Mouse (Mus musculus) left cerebral cortex, adult 8-10 months (tissue): ENCODE data around the gene Tlnrd1. TPM values are rescaled to one million over a fixed set of nuclear protein-coding genes. Genes with fewer than 3 reads are reported as not detected.

Source experiments
- DNase-seq, 2 experiments: peaks; one replicate each; pipeline ENCODE4 v3.0.0; 2022; ENCODE audit warnings: low spot score in 2 of 2
- total RNA-seq, 4 experiments: library from RNA; stranded (reverse); gene quantifications; 2 replicates each; pipeline ENCODE4 v1.2.4; 2022

Tlnrd1 gene
- total RNA-seq, 4 experiments from 2014 or later, result 22.3 to 26.4 (median 24.2) TPM

- no peak for DNase-seq
These were observed 36.7 kb downstream of the Tlnrd1 start for GRCm38 (mm10) chr7:83847187-83848075.

DNA sequence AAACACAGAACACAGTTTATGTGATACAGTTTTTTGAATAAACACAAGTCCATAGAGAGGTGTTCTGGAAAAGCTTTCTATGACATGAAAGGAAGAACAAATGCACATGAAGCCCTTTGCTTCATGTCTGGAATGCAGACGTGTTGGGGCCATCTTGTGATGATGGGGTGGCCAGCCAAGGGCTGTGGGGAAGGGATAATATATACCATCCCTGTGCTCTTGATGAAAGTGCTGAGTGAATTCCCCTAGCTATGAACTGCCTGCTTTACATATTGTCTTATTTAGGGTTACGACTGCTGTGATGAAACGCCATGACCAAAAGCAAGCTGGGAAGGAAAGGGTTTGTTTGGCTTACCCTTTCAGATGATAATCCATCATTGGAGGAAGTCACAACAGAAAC is 39.3 kb downstream of the Tlnrd1 start:
- no peak for DNase-seq

GRCm38 (mm10) chr7:83842486-83843259 is 41.4 kb downstream of the Tlnrd1 start:
- DNase-seq, result no peak

- DNase-seq, result no peak
These were observed 44.0 kb downstream of the Tlnrd1 start for GRCm38 (mm10) chr7:83840076-83840475.

- no peak for DNase-seq
These were observed 45.4 kb downstream of the Tlnrd1 start for GRCm38 (mm10) chr7:83838525-83839224.

Other genes with a start within 250 kb of the Tlnrd1 start
- gene Il16, start 138.6 kb downstream of the Tlnrd1 start, total RNA-seq, result 1 to 10 TPM; 2.3 to 4.0 (median 2.8) TPM
- gene Cfap161, start 89.4 kb downstream of the Tlnrd1 start, total RNA-seq, result 1 to 10 TPM in 3 of 4 experiments, under 1 TPM in 1; 0.66 to 1.9 (median 1.4) TPM
- 10 to 100 TPM; 61.7 to 70.5 (median 69.1) TPM for gene Mesd, start 161 bp upstream of the Tlnrd1 start, total RNA-seq
- gene Cemip, start 202.2 kb upstream of the Tlnrd1 start, total RNA-seq, result 10 to 100 TPM; 10.5 to 12.3 (median 11.4) TPM